Mouse (Mus musculus) brain, embryonic 14.5 days (tissue): ENCODE data around the gene Map3k7.

Experiments
- CTCF ChIP-seq: fragments of 200-500 bp; IDR thresholded peaks from 2 replicates; pipeline ENCODE4 v1.5.1; 2012; ENCODE audit warnings: inconsistent platforms, mild to moderate bottlenecking, moderate library complexity, borderline replicate concordance; ENCODE audit not compliant: insufficient read depth, insufficient read length; ENCODE audit errors: extremely low read depth
- POLR2A ChIP-seq: fragments of 200-500 bp; IDR thresholded peaks from 2 replicates; pipeline ENCODE4 v1.6.1; 2012; ENCODE audit warnings: mild to moderate bottlenecking, inconsistent platforms, borderline replicate concordance; ENCODE audit not compliant: poor library complexity, insufficient read depth, insufficient read length, severe bottlenecking; ENCODE audit errors: extremely low read depth

GRCm38 (mm10) chr4:32025105-32025504 lies 61.2 kb downstream of the Map3k7 start:
- TF ChIP-seq CTCF, result no peak
- TF ChIP-seq POLR2A, result no peak
